Mouse (Mus musculus) forebrain, embryonic 13.5 days (tissue): Measurements from ENCODE around the gene Jph3. TPM values are rescaled to one million over a fixed set of nuclear protein-coding genes. Genes with fewer than 3 reads are reported as not detected.

ENCODE experiments used
- ATAC-seq: fragments of 200-750 bp; cut with Nextera tagmentation; 2 replicates; pipeline ENCODE4 v1.8.0; 2017
- H3K27ac ChIP-seq: fragments of 300-500 bp; sonication (generic); 2 replicates; pipeline ENCODE4 v1.5.1; 2015; ENCODE audit warnings: inconsistent platforms, mild to moderate bottlenecking, moderate library complexity
- H3K27me3 ChIP-seq: fragments of 300-500 bp; sonication (generic); 2 replicates; pipeline ENCODE4 v1.6.1; 2015; ENCODE audit warnings: mild to moderate bottlenecking, inconsistent platforms
- H3K36me3 ChIP-seq: fragments of 300-500 bp; sonication (generic); 2 replicates; pipeline ENCODE4 v1.6.1; 2015; ENCODE audit warnings: mild to moderate bottlenecking, inconsistent platforms; ENCODE audit not compliant: poor library complexity, severe bottlenecking
- H3K4me1 ChIP-seq: fragments of 300-500 bp; sonication (generic); 2 replicates; pipeline ENCODE4 v1.6.1; 2015; ENCODE audit warnings: inconsistent platforms
- H3K4me2 ChIP-seq: fragments of 300-500 bp; sonication (generic); 2 replicates; pipeline ENCODE4 v1.6.1; 2015; ENCODE audit warnings: inconsistent platforms, mild to moderate bottlenecking, moderate library complexity
- H3K4me3 ChIP-seq: fragments of 300-500 bp; sonication (generic); 2 replicates; pipeline ENCODE4 v1.5.1; 2015; ENCODE audit warnings: mild to moderate bottlenecking, inconsistent platforms
- H3K9ac ChIP-seq: fragments of 300-500 bp; sonication (generic); 2 replicates; pipeline ENCODE4 v1.6.1; 2015; ENCODE audit warnings: mild to moderate bottlenecking, inconsistent platforms
- H3K9me3 ChIP-seq: fragments of 300-500 bp; sonication (generic); replicated peaks from 2 replicates; pipeline ENCODE4 v1.6.1; 2016; ENCODE audit warnings: inconsistent platforms
- WGBS: fragments of 180-500 bp; shearing (Covaris S2); methylation state at CpG from one replicate; pipeline ENCODE4 v1.1.7; 2015; 5-methylcytosine and 5-hydroxymethylcytosine counted together
- polyA plus RNA-seq: library from polyadenylated mRNA; unstranded; fragments of >200 nt; fragmentation: Nextera tagmentation; extraction: Ambion mirVana; gene quantifications from 2 replicates; pipeline ENCODE4 v1.2.1, GENCODE M21; 2015

Gene Jph3
- polyA plus RNA-seq, 1 experiment from 2014 or later: 34.9 TPM

DNA sequence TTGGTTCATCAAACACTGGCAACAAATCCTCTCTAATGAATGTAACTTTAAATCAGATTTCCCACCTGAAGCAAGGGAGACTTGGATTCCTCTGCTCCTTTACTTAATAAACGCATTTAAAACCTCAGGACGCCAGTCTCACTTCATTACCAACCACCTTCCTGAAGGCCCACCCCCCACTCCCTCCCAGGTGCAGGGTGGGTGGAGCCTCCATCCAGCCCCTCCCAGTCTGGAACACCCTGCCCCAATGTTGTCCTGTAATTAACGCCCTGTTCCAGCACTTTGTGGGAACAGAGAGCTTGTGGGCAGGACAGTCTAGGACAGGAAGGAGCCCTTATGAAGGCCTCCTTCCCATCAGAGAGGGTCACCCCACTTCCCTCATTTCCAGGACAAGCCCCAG is 64.7 kb downstream of the Jph3 start:
- peaks cover 58% of the 10 kb centered on the region for H3K36me3 ChIP-seq
- H3K9me3 ChIP-seq: no peaks in the 10 kb centered on the region
- no peak overlapping the region for H3K27ac ChIP-seq
- no peak overlapping the region for H3K9ac ChIP-seq
- WGBS: 56% methylated on average over 3 of the region's 3 CpGs
- no peaks in the 10 kb centered on the region for H3K27me3 ChIP-seq
- no peak overlapping the region for H3K4me2 ChIP-seq
- H3K4me3 ChIP-seq: no peak overlapping the region
- ATAC-seq: no peak
- no peaks in the 10 kb centered on the region for H3K4me1 ChIP-seq

DNA sequence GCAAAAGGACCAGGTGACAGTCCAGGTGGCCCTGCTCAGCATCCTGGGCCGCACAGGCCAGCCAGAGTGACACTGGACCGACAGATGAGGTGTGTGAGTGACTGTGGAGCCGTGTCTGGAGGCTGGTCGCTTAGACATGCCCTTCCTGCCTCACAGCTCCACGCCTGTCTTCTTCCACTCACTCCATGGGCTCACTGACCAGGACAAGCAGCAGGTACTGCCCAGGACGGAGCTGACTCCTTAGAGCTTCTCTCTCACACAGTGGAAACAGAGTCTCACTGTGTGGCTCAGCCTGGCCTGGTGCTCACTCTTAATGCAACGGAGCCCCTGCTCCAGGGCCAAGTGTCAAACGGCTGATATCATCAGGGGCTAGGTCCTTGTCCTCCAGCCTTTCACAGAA is 66.0 kb downstream of the Jph3 start:
- Histone ChIP-seq H3K4me3 (no peak overlapping the region), H3K36me3 (peaks cover 71% of the 10 kb centered on the region), H3K4me2 (no peak overlapping the region), H3K27ac (no peak overlapping the region), H3K27me3 (no peaks in the 10 kb centered on the region), H3K4me1 (no peaks in the 10 kb centered on the region), H3K9me3 (no peaks in the 10 kb centered on the region), H3K9ac (no peak overlapping the region)
- WGBS: 89% methylated on average over 8 of the region's 8 CpGs
- no peak for ATAC-seq

DNA sequence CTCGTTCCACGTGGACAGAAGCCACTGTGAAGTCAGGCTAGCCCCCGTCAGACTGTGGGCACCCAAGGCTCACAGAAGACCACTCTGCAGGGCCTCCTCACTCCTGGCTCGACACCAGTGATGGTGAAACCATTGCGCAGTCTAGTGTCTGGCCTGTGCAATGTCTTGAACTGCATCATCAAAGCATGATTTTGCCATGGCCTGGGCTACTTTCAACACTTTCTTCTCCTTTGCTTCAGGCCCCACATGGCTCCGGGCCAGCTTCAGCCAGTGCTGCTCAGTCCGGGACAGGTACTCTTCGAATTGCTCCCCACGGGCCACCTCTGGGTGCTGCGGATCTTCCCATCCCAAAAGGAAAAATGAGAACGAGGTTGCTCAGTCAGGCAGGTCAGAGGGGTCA is 67.0 kb downstream of the Jph3 start:
- Histone ChIP-seq H3K27me3 (no peaks in the 10 kb centered on the region), H3K36me3 (peaks cover 78% of the 10 kb centered on the region), H3K4me1 (no peaks in the 10 kb centered on the region), H3K27ac (no peak overlapping the region), H3K9ac (no peak overlapping the region), H3K4me2 (no peak overlapping the region), H3K9me3 (no peaks in the 10 kb centered on the region), H3K4me3 (no peak overlapping the region)
- no peak for ATAC-seq
- 91% methylated on average over 11 of the region's 11 CpGs for WGBS

- no peak overlapping the region for H3K27ac ChIP-seq
- no peaks in the 10 kb centered on the region for H3K9me3 ChIP-seq
- WGBS: 95% methylated on average over 6 of the region's 6 CpGs
- no peaks in the 10 kb centered on the region for H3K4me1 ChIP-seq
- no peak overlapping the region for H3K9ac ChIP-seq
- H3K4me2 ChIP-seq: no peak overlapping the region
- no peak overlapping the region for H3K4me3 ChIP-seq
- ATAC-seq: no peak
- H3K27me3 ChIP-seq: no peaks in the 10 kb centered on the region
- peaks cover 89% of the 10 kb centered on the region for H3K36me3 ChIP-seq
Measured at GRCm38 (mm10) chr8:121798401-121798800, 69.0 kb downstream of the Jph3 start.

- Histone ChIP-seq H3K4me2 (no peak overlapping the region), H3K27ac (no peak overlapping the region), H3K9me3 (no peaks in the 10 kb centered on the region), H3K4me3 (no peak overlapping the region), H3K27me3 (no peaks in the 10 kb centered on the region), H3K4me1 (no peaks in the 10 kb centered on the region), H3K9ac (no peak overlapping the region), H3K36me3 (peaks cover 74% of the 10 kb centered on the region)
- no peak for ATAC-seq
- 94% methylated on average over 5 of the region's 5 CpGs for WGBS
Measured at GRCm38 (mm10) chr8:121804829-121805228, 75.4 kb downstream of the Jph3 start.

- Histone ChIP-seq H3K4me2 (no peak overlapping the region), H3K27ac (no peak overlapping the region), H3K36me3 (peaks cover 72% of the 10 kb centered on the region), H3K9me3 (no peaks in the 10 kb centered on the region), H3K27me3 (no peaks in the 10 kb centered on the region), H3K4me1 (no peaks in the 10 kb centered on the region), H3K4me3 (no peak overlapping the region), H3K9ac (no peak overlapping the region)
- 95% methylated on average over 13 of the region's 13 CpGs for WGBS
- no peak for ATAC-seq
Measured at GRCm38 (mm10) chr8:121806126-121806525, 76.7 kb downstream of the Jph3 start.

DNA sequence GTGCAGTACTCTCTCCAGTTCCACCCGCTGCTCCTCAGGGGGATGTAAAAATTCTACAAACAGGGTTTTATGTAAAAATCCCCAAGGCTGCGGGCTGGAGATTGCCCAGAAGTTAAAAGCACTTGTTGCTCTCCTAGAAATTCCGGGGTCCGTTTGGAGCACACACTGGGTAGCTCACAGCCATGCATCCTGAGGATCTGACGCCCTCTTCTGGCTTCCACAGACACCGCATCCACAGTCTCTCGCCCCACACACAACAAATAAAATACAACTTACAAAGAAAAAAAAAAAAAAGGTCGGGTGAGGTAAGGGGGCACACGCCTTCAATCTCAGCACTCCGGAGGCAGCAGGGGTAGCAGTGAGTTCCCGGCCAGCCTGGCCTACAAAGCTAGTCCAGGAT is 78.6 kb downstream of the Jph3 start:
- no peak overlapping the region for H3K27ac ChIP-seq
- H3K4me2 ChIP-seq: no peak overlapping the region
- H3K36me3 ChIP-seq: peaks cover 77% of the 10 kb centered on the region
- no peak overlapping the region for H3K4me3 ChIP-seq
- no peak overlapping the region for H3K9ac ChIP-seq
- no peaks in the 10 kb centered on the region for H3K4me1 ChIP-seq
- 77% methylated on average over 11 of the region's 11 CpGs for WGBS
- H3K27me3 ChIP-seq: no peaks in the 10 kb centered on the region
- no peaks in the 10 kb centered on the region for H3K9me3 ChIP-seq
- no peak for ATAC-seq

GRCm38 (mm10) chr8:121809524-121810155 is 80.2 kb downstream of the Jph3 start:
- Histone ChIP-seq H3K9me3 (no peaks in the 10 kb centered on the region), H3K27me3 (no peaks in the 10 kb centered on the region), H3K4me1 (no peaks in the 10 kb centered on the region), H3K4me2 (no peak overlapping the region), H3K27ac (no peak overlapping the region), H3K4me3 (no peak overlapping the region), H3K9ac (no peak overlapping the region), H3K36me3 (peaks cover 77% of the 10 kb centered on the region)
- ATAC-seq: no peak
- WGBS: 92% methylated on average over 11 of the region's 11 CpGs

DNA sequence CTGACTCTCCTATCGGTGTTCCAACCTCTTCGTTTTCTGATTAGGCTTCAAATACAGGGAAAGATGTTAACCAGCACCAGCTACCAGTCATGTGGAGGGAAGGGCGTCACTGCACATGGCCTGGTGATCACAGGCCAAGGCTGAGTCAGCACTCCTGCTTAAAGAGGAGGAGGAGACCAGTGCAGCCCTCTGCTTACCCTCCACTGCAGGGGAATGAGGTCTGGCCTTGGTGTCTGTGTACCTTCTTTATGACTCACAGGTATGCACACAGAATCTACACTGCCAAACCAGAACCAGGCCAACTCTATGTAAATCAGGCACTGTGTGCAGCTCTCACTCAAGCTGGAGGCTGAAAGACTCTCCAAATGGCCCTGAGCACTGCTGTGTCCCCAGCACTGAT is 82.1 kb downstream of the Jph3 start:
- no peak overlapping the region for H3K4me2 ChIP-seq
- no peaks in the 10 kb centered on the region for H3K4me1 ChIP-seq
- H3K9ac ChIP-seq: no peak overlapping the region
- H3K9me3 ChIP-seq: no peaks in the 10 kb centered on the region
- no peaks in the 10 kb centered on the region for H3K27me3 ChIP-seq
- no peak overlapping the region for H3K4me3 ChIP-seq
- ATAC-seq: no peak
- peaks cover 77% of the 10 kb centered on the region for H3K36me3 ChIP-seq
- WGBS: 94% methylated on average over 3 of the region's 3 CpGs
- no peak overlapping the region for H3K27ac ChIP-seq

GRCm38 (mm10) chr8:121811931-121812570 is 82.6 kb downstream of the Jph3 start:
- WGBS: 96% methylated on average over 12 of the region's 12 CpGs
- no peak for ATAC-seq
- peaks cover 75% of the 10 kb centered on the region for H3K36me3 ChIP-seq

DNA sequence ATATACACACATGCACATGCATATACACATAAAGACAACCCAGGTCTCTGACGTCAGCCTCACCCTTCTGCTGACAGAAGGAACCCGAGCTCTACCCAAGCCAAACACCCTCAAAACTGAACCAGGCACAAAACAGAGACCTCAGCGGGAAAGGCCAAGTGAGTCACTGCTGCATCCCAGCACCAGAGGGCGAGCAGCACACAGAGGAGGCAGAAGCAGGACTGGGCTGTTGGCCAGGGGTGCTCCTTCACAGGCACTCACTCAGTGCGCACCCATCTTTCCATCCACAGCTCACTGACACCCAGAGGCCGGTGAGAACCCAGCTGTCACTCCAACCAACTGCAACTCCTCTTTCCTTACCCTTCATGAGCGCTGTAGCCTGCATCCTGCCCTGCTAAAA is 88.8 kb downstream of the Jph3 start:
- no peak overlapping the region for H3K27ac ChIP-seq
- H3K4me3 ChIP-seq: no peak overlapping the region
- 78% methylated on average over 7 of the region's 7 CpGs for WGBS
- H3K36me3 ChIP-seq: peaks cover 71% of the 10 kb centered on the region
- no peaks in the 10 kb centered on the region for H3K9me3 ChIP-seq
- ATAC-seq: no peak
- H3K4me1 ChIP-seq: no peaks in the 10 kb centered on the region
- no peak overlapping the region for H3K4me2 ChIP-seq
- H3K9ac ChIP-seq: no peak overlapping the region
- no peaks in the 10 kb centered on the region for H3K27me3 ChIP-seq

More at GRCm38 (mm10) chr8:121811931-121812570, 82.6 kb downstream of the Jph3 start:
- no peak overlapping the region for H3K27ac ChIP-seq
- no peak overlapping the region for H3K4me3 ChIP-seq
- no peaks in the 10 kb centered on the region for H3K4me1 ChIP-seq
- H3K27me3 ChIP-seq: no peaks in the 10 kb centered on the region
- H3K4me2 ChIP-seq: no peak overlapping the region
- no peak overlapping the region for H3K9ac ChIP-seq
- H3K9me3 ChIP-seq: no peaks in the 10 kb centered on the region

- Histone ChIP-seq H3K4me2 (no peak overlapping the region), H3K27ac (no peak overlapping the region), H3K4me1 (no peaks in the 10 kb centered on the region), H3K9me3 (no peaks in the 10 kb centered on the region), H3K36me3 (peaks cover 46% of the 10 kb centered on the region), H3K27me3 (no peaks in the 10 kb centered on the region), H3K4me3 (no peak overlapping the region), H3K9ac (no peak overlapping the region)
- 96% methylated on average over 6 of the region's 6 CpGs for WGBS
- no peak for ATAC-seq
Measured at GRCm38 (mm10) chr8:121820840-121821239, 91.4 kb downstream of the Jph3 start.

- H3K4me1 ChIP-seq: no peaks in the 10 kb centered on the region
- WGBS: 90% methylated on average over 11 of the region's 11 CpGs
- H3K9me3 ChIP-seq: no peaks in the 10 kb centered on the region
Measured at GRCm38 (mm10) chr8:121821320-121821719, 91.9 kb downstream of the Jph3 start.

More at GRCm38 (mm10) chr8:121821320-121821719, 91.9 kb downstream of the Jph3 start:
- Histone ChIP-seq H3K27me3 (no peaks in the 10 kb centered on the region), H3K36me3 (peaks cover 41% of the 10 kb centered on the region), H3K4me3 (no peak overlapping the region), H3K4me2 (no peak overlapping the region), H3K27ac (no peak overlapping the region), H3K9ac (no peak overlapping the region)
- ATAC-seq: no peak
